Mouse (Mus musculus): ENCODE measurements around the gene Gm17332.

GRCm38 (mm10) chr11:31225359-31225758, 43.1 kb upstream of the Gm17332 start:
- TF ChIP-seq POLR2A (IDR thresholded peaks at IDR 0.05; ENCODE audit: control insufficient read depth, extremely low read depth, insufficient read depth, low read length, poor library complexity) (no peak), CTCF (IDR thresholded peaks at IDR 0.05; ENCODE audit: borderline replicate concordance, control insufficient read depth, extremely low read depth, insufficient read depth, low read length, poor library complexity) (no peak)

Data from thymus, adult 2 months (tissue).